Mouse (Mus musculus) ovary, adult 18-20 months (tissue): ENCODE results near the gene Robo1.

Experiments
- DNase-seq: peaks from one replicate; pipeline ENCODE4 v3.0.0; 2022; ENCODE audit warnings: low spot score, mixed read lengths

Robo1 gene

DNA sequence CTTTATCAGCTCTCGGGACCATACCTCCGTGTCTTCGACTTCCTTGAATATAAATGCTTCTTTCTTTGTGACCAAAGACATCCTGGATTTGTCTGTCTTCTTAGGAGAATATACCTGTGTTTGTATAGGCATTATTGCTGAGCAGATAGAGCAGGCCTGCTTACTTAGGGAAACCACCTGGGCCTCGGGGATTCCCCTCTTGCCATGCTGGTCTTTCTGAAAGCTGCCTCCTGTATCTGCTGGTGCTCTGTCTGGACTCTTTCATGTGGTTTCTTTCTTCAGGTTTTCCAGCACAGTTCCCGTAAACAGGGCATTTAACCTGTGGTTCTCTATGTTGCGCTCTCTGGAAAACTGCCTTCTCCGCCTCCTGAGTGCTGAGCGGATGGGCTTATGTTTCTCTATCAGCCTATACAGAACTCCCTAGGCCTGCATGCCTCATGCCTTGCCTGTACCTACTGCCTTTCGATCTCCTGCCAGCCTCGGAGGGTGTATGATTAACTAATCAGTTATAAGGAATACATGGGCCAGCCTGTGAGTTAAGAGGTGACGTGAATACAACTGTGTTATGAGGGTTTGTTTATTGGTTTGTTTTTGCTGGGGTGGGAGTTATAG is 370.9 kb downstream of the Robo1 start:
- DNase-seq: no peak

DNA sequence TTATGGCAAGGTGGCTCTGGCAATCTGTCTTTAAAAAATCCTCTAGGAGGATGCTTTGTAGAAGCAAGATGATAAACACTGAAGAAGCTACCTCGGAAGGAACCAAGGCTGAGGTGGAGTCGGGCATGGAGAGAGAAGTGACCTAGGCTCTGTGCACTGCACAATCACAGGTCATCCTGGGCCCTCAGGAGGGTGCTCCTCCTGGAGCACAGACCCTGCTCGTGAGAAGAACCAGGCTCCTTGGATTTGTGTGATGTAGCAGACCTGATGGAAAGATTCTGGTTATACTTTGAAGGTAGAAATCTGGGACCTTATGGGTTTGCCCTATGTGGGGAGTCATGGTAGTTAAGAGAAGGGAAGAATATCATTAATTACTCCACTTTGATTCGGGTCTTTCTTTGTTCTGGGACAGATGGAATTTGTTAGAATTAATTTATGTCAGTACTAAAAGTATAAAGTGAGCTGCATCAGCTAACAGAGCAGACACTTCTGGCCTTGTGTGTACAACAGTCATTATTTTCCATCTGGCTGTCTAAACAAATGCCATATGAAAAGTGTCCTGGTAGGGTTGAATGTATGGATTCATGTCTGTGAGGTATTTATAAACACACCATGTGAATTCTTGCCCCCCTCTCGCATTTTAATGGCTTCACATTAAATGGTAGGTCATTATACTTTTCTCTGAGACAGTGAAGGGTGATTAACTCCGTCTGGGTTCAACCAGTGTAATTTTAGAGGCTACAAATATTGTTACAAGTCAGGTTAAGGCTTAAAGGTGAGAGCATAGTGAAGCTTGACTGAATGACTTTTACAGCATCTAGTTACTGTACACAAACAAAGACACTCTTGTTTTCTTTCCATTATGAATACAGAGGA is 377.7 kb downstream of the Robo1 start:
- DNase-seq: no peak

DNA sequence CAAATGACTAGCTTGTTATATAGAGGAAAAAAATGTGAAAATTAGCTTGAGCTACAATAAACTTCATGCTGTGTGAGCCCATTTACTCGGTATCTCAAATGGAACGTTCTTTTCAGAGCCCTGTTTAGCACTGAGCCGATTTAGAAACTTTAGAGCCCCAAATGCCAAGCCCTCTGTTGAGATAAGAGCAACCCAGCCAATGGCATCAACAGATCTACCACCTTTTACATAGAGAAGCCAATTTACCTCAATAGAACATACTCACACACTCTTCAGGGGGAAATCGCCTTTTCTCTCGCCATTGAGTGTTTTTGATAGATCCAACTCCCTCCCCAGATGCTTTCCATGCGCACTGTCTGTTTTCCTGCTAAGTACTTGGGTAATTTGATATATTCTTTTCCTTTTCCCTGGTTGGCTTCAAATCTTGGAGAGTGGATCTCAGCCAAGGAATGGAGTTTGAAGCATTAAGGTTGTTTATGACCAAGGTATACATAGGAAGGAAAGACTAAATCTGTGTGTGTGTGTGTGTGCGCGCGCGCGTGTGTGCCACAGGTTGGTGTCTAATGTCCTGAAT is 378.5 kb downstream of the Robo1 start:
- no peak for DNase-seq

DNA sequence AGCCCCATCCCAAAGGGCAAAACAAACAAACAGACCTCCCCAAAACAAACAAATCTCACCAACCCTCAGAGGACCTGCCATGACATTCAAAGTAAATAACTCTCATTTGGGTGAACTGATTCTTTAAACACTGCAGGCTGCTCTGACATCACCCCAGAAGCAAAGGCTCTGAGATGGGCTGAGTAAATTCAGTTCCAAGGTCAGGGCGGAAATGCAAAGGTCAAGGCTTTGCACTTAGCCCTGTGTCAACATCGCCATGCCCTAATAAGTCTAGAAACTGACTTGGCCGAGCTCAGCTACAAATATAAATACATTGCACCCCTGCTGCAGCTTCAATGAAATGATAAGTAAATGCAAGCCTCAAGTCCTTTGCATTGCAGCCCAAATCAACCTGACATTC is 379.5 kb downstream of the Robo1 start:
- no peak for DNase-seq

DNA sequence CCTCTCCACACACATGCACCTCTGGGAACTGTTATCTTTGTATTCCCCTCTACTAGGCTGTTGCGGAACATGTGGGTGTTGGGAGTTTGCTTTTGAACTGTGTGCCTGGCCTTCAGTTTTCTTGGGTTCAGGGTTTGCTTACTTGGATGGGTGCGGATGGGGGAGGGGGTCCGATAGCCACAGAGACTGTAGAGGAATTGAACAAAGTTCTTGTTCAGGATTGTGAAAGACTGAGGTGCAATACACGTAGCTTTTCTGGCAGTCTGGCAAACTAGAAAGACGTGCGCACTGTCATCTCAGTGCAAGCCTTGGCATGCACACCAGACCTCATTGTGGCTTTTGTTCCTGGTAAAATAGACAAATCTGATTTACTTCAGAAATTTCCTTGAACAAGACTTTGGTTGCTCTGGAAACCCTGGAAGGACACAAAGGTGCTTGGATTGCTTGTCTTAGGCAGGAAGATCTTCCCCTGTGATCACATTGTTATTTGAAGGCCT is 380.1 kb downstream of the Robo1 start:
- no peak for DNase-seq

DNA sequence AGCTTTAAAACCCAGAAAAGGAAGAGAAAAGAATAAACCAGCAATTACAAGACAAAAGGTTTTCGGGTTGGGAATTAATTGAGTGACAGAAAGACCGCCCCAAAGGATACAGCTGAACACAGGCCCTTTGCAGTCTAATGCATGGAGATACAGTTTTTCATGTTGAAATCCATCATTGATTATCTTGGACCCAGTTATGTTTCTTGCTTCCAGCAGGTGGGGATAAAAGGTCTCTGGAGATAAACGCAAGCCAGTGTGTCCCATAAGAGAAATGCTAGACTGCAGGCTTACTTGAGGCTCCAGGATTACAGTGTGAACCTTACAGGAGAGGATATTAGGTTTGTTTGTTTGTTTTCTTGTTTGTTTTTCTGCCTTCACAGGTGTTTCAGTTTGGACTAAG is 383.8 kb downstream of the Robo1 start:
- DNase-seq: no peak

DNA sequence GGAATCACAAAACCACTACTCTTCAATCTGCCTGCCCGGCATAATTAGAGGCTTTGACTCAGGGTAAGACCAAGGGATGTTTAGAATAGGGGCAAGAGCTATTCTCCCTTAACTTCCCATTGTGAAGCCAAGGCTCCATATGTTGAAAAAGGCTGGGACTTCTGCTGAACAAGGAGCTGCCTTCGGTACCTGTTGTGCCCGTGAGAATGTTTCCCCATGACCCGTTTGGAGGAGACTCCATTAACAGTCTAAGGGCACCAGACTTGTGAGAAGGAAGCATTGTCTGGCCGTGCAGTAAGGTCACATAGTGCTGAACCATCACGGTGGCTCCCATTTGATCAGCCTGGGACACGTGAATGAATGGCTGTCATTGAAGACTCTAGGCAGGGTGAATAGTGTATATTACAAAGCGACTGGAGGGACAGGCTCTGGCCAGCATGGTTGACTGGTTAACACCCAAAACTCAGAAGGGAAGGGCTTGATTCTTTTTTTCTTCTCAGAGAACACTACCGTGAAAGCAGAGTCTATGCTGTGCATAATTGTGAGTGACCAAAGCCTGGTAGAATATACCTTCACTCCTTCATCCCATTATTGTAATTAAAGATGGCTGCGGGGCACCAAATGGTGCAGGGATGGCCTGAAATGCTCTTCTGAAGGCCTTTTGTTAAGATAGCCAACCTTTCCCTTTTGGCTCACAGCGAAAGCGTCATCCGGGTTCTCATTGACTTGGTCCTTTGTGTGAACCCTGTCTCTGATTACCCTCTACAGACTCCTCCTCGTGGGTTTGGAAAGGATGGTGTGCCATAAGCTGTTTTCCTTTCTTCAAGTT is 385.6 kb downstream of the Robo1 start:
- DNase-seq: no peak

DNA sequence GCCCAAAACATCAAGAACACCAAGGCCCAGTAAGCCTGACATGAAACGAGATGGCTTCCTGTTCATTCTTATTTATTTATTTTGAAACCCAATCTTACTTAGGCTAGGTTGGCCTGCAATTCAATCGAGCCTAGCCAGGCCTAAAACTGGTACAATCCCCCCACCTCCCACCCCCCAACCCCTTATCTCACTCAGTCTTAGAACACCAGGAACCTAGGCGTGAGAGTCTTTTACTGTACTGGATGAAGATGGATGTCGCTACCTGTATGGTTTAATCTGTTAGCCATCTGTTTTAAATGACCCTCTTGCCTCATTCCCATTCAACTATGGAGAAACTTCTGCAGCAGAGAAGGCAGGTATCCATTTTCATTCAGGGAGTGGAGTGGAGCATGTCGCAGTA is 386.7 kb downstream of the Robo1 start:
- DNase-seq: no peak

DNA sequence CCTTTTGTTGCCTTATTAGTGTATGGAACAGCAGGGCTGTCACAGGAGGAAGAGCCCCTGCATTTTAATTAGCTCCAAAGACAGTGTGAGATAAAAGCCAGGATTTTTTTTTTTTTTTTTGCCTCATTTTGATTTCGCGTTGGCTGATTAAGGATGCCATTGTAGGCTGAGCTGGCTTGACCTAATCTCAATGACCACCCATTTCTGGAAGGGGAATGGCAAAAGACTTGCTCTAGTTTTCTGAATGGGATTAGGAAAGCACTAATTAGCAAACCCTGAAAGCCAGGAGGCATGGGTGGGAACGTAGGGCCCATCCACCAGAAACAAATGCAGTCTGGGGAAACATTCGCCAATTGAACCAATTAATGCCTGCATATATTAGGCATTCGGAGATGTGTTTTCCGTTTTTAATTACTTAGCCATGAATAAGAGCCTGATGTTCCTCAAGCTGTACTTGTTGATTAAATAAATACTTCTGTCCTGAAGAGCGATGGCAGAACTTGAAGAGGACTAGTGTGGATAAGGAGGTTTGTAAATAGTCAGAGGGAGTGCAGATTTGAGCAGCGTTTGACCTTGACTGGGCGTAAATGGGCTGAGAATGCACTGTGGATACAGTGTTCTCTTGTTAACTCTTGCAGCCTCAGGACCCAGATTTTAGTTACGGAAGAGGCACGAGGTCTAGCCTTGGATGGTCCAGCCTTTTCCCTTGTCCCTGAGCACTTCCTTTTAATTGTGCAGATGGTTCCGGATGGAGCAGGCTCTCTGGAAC is 391.3 kb downstream of the Robo1 start:
- peak; percentile 26 for DNase-seq

DNA sequence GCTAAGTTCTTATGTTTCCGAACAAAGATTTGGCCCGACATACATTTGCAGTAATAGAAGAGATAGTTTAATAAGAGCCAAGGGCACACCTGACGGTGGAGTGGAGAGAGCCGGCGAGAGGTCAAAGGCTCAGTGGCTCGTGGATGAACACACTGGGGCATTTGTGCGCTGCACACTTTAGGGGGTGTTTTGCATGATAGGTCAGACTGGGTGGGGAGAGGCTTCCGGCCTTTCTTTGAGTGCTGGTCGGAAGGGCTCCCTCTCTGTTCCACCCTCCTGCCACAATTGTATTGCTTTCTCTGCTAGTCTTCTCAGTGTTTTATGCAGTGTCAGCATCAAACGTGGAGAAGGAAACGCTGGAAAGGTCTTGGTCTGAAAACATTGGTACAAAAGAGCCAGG is 392.2 kb downstream of the Robo1 start:
- no peak for DNase-seq

DNA sequence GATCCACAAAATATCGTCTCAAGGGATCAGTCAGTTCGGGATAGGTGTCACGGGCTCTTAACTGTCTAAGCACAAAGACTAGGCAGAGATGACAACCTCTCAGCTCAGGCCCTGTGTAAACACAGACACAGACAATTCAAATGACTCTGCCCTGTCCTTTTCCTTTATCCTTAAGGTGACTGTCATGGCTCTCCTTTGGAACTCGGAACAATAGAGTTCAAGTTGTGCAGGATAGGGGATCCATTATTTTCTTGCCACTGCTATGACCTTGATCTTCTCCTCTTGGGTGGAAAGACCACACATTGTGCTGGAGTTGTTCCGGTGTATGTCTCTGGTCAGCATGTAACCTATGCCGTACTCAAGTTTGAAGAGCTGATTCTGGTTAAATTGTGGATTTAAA is 395.4 kb downstream of the Robo1 start:
- no peak for DNase-seq

DNA sequence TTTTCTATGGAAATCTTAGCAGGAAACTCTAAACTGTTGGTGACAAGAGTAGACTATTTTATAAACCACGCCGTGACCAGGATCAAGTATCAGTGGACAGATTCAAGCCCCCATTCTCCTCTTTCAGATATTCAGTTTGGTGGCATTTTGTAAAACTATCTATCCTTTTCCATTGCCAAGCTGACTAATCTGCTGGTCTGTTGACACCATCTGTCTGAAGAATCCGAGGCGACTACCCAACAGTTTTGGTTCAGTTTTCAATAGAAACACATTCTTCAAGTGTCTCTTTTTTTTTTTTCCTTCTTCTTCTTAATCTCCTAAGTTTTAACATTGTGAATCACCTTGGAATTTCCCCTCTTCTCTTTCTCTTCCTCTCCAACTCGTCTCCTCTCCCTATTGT is 397.7 kb downstream of the Robo1 start:
- no peak for DNase-seq

DNA sequence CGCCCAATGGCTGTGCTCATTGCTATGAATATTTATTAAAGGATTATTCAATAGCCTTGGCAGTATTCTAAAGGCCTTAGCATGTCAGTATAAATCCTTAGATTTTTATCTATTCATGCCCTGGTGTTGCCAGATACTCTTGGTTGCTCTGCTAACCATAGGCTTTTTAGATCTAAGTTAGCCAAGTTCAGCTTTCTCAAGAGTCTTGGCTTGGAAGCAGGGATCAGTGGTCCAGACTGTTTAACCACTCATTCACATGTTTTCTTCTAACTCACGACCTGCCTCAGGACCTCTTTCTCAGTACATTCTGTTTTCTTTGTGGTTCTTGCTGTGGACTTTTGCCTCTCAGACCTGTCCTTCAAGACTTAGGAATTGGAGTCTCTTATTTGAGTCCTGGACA is 400.4 kb downstream of the Robo1 start:
- no peak for DNase-seq

DNA sequence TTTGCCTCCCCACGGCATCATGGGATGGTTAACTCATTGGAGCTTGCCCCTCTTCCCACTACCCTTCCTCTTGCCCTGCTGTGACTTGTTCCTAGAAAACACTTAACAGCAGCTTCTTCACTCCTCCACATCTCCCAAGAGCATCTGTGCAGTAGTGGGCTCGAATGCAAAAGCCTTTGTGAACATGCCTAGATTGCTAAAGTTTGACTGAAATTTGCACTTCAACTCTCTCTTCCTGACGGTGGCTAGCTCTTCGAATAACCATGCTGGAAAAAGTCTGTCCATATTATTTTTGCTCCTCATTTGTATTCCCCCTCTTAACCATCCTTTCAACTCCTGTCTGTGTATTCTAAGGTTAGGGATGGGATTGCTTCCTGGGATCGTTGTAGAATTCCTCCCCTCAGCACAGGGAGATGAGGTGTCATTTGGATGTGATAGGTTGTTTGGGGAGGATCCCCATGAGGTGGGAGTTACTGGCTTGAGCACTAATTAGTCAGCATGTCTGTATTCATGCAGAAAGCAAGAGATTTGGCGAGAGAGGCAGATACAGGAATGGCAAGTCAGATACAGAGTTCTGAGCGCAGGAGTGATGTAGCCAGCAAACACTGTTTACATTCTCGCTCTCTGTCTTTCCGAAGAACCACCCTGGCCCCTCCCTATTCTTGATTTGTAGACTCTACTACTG is 409.2 kb downstream of the Robo1 start:
- no peak for DNase-seq

DNA sequence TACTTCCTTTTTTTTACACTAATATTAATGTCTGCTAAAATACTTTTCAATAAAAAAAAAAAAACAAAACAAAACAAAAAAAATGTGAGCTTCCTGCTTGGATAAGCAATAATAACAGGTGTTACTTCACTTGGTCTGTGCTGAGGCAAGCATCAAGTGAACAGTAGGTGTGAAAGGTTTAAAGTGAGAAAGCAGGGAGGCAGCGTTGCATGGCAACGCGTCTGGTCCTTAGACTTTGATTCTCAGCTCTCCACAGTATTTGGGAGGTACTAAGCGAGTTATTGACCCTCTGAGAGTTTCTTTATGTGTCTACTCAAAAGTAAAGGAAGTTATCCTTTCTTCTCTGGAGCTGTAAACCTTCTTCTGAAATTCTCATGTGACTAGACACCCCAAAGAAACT is 411.0 kb downstream of the Robo1 start:
- DNase-seq: no peak

DNA sequence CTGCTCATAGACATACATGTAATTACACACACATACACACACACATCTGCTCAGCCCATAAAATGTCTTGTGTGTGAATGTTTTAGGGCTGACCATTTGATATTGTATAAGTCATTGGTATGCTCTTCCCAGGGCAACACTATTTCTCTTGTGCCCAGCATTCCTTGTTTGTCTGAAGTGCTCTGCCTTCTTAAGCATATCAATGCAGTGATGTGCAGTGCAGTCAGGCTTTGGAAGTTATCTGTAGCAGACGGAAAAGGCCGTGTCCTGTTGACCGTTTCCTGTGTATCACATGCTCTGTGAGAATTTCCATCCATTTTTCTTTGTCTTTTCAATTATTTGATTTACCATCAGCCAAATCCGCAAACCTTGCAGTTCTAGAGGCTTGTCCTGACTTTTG is 412.9 kb downstream of the Robo1 start:
- DNase-seq: no peak

DNA sequence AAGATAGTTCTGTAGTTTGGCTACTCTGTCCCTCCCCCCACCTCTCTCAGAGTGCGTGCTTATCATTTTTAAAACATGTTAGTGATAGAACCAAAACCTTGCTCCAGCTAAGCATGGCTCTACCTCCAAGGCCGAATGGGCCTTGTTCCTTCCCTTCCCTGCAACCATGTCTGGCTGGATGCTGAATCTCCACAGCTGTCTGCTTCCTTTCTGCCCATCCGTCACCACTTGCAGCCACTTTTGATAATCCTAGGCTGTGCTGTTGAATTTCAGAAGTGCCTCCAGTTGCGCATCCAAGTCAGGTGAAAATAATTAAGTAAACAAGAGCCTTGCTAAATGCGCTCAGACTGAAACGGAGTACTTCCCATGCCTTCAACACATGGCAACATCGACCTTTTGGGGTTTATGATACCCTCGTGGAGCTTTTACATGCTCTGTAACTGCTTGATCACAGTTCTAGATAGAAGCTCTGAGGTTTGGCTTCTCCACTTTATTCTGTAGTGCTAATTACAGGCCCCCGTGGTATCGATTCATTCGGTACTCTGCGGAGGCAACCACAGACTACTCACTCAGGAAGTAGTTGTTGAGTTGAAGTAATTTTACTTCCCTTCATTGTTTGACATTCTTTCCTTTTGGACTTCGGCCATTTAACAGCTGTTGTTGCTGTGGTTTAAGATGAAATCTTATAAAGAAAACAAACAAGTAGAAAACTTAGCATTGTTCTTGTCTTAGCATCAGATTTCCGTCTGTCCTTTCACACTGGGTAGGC is 413.8 kb downstream of the Robo1 start:
- DNase-seq: no peak

DNA sequence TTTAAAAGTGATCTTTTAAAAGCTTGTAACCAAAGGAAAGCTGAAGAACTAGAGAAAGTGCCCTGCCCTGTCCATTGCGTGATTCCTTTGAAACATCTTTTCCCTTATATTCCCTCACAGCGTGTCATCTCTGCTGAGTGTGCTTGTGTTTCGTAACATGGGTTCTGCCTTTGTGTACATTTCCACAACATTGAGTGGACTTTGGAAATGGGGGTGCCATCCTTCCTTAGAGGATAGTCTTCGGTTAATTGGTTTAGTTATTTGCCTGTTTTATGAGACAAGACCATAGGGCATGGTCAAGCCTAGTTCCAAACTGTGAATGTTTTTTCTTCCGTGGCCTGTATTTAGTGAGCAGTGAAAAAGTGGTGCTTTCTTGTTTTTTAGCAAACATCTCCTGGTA is 426.1 kb downstream of the Robo1 start:
- DNase-seq: no peak

DNA sequence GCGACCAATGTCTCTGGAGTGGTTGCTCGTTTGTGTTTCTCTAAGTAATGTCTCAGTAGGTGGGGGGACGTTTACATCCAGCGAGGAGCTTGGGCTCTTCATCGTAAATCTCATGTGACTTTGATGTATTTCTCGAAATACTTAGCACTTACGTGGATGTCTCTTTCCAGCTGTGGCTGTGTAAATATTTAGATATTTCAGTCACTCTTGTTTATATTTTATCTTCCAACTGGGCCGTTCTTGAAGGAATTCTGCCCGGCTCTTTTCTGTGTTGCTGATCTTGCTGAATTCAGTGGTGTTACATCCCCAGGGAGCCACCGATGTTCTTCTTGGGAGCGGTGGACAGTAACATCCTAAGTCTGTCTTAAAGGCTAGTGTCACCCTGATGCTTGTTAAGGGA is 427.1 kb downstream of the Robo1 start:
- no peak for DNase-seq

DNA sequence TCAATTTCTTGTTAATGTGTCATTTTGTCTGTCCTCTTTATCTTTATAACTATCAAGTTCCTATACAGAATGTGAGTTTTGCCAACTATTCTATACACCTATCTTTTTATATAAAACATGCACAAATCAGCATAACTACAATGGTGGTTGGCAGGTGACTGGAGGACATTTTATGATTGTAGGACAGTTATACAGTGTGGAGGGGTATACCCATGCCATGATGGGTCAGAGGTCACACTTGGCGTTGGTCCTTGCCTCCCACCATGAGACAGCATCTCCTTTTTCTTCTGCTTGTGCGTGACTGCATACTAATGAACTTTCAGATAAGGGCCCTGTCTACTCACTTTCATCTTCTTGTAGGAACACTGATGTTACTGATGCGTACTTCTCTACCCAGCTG is 427.5 kb downstream of the Robo1 start:
- no peak for DNase-seq
